Mouse (Mus musculus) kidney, embryonic 16.5 days (tissue): Measurements from ENCODE around the gene Rbpms2. TPM values are rescaled to one million over a fixed set of nuclear protein-coding genes. Genes with fewer than 3 reads are reported as not detected.
"Not testable (repeated sequence)": the region's sequence is repeated elsewhere in the genome, so short reads cannot be mapped to it uniquely, and the experiment has no call there.

ENCODE experiments used
- ATAC-seq: fragments of 200-750 bp; cut with Nextera tagmentation; 2 replicates; pipeline ENCODE4 v1.8.0; 2017; ENCODE audit warnings: moderate TSS enrichment; ENCODE audit not compliant: low FRiP score, low TSS enrichment
- H3K27ac ChIP-seq: fragments of 300-500 bp; sonication (generic); 2 replicates; pipeline ENCODE4 v1.5.1; 2014; ENCODE audit warnings: low read length
- H3K27me3 ChIP-seq: fragments of 300-500 bp; sonication (generic); 2 replicates; pipeline ENCODE4 v1.6.1; 2014; ENCODE audit warnings: low read length, control low read depth, mixed read lengths; ENCODE audit not compliant: insufficient read depth
- H3K36me3 ChIP-seq: fragments of 300-500 bp; sonication (generic); 2 replicates; pipeline ENCODE4 v1.6.1; 2014; ENCODE audit warnings: low read length, control low read depth, mixed read lengths; ENCODE audit not compliant: insufficient read depth
- H3K4me1 ChIP-seq: fragments of 300-500 bp; sonication (generic); 2 replicates; pipeline ENCODE4 v1.6.1; 2014; ENCODE audit warnings: low read length, control low read depth, mixed read lengths; ENCODE audit not compliant: insufficient read depth
- H3K4me2 ChIP-seq: fragments of 300-500 bp; sonication (generic); replicated peaks from 2 replicates; pipeline ENCODE4 v1.6.1; 2014; ENCODE audit warnings: low read depth, low read length
- H3K4me3 ChIP-seq: fragments of 300-500 bp; sonication (generic); 2 replicates; pipeline ENCODE4 v1.5.1; 2014; ENCODE audit warnings: mild to moderate bottlenecking, low read length
- H3K9ac ChIP-seq: fragments of 300-500 bp; sonication (generic); replicated peaks from 2 replicates; pipeline ENCODE4 v1.6.1; 2014; ENCODE audit warnings: low read length
- H3K9me3 ChIP-seq: fragments of 300-500 bp; sonication (generic); 2 replicates; pipeline ENCODE4 v1.6.1; 2016; ENCODE audit warnings: low read length, control low read depth
- WGBS: fragments of 180-500 bp; shearing (Covaris S2); extraction: QIAGEN DNeasy Blood & Tissue Kit; methylation state at CpG from one replicate; pipeline ENCODE4 v1.1.7; 2014; 5-methylcytosine and 5-hydroxymethylcytosine counted together
- polyA plus RNA-seq: library from polyadenylated mRNA; unstranded; fragments of >200 nt; fragmentation: Nextera tagmentation; extraction: Ambion mirVana; gene quantifications from 2 replicates; pipeline ENCODE4 v1.2.1, GENCODE M21; 2015

Gene Rbpms2
- polyA plus RNA-seq, 1 experiment from 2014 or later, result 34.4 TPM

DNA sequence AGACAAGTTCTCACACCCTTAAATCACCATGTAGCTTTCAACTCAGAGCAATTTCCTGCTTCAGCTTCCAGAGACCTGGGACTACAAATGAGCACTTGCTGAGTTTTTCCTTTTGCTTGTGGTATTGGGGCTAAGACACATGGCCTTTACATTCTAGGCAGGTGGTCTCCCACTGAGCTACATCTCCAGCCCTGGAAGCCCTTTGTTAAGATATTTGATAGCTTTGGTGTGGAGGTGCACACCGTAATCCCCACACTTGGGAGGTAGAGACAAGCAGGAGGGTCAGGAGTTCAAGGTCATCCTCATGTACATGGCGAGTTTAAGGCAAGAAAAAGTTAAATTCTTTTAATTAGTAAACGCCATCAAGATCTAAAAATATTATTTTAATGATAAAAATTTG, 52.7 kb downstream of the Rbpms2 start:
- Histone ChIP-seq H3K27ac (no peak overlapping the region), H3K4me1 (peaks cover 47% of the 10 kb centered on the region), H3K4me2 (no peak overlapping the region), H3K36me3 (peaks cover 11% of the 10 kb centered on the region), H3K9me3 (no peaks in the 10 kb centered on the region), H3K27me3 (no peaks in the 10 kb centered on the region), H3K4me3 (no peak overlapping the region), H3K9ac (no peak overlapping the region)
- 64% methylated on average over 3 of the region's 3 CpGs for WGBS
- no peak for ATAC-seq

DNA sequence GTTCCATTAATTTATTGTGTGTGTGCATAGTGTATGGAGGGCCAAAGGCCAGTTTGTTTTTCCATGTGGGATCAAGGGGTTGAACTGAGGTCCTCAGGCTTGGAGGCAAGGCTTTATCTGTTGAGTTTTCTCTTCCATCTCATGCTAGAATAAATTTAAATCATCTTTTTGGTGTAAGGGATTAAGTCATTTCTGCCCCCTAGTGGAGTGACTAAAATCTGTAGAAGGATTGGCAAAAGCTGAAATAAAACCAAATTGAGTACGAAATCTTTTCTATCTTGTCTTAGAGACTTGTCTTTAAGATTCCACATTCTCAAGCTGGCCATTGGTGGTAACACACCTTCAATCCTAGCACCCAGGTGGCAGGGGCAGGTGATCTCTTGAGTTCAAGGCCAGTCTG, 53.5 kb downstream of the Rbpms2 start:
- no peak overlapping the region for H3K27ac ChIP-seq
- peaks cover 17% of the 10 kb centered on the region for H3K36me3 ChIP-seq
- WGBS, result 72% methylated on average over 1 of the region's 1 CpGs
- no peaks in the 10 kb centered on the region for H3K27me3 ChIP-seq
- H3K4me1 ChIP-seq, result peaks cover 39% of the 10 kb centered on the region
- no peak overlapping the region for H3K4me2 ChIP-seq
- no peak for ATAC-seq
- H3K4me3 ChIP-seq, result no peak overlapping the region
- no peak overlapping the region for H3K9ac ChIP-seq
- no peaks in the 10 kb centered on the region for H3K9me3 ChIP-seq

DNA sequence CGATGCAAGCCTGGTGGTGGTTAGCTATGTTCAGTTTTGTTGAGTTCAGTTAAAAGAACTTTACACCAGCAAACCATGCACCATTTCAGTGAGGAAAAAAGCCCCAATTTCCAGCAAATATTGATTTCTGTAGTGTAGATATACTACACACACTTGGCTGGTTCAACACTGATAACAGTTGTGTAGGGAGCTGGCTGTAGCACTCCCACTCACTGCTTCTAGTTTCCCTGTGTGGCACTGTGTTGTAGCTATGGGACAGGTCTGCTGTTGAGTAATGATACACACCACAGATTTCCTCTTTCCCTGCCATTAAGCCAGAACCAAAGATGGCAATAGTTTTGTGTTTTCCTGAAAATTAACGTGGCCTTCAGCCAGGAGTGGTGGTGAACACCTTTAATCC, 55.3 kb downstream of the Rbpms2 start:
- Histone ChIP-seq H3K4me3 (no peak overlapping the region), H3K4me2 (no peak overlapping the region), H3K27me3 (no peaks in the 10 kb centered on the region), H3K9ac (no peak overlapping the region), H3K36me3 (peaks cover 27% of the 10 kb centered on the region), H3K27ac (no peak overlapping the region), H3K4me1 (peaks cover 22% of the 10 kb centered on the region), H3K9me3 (no peaks in the 10 kb centered on the region)
- 87% methylated on average over 2 of the region's 2 CpGs for WGBS
- ATAC-seq, result no peak

DNA sequence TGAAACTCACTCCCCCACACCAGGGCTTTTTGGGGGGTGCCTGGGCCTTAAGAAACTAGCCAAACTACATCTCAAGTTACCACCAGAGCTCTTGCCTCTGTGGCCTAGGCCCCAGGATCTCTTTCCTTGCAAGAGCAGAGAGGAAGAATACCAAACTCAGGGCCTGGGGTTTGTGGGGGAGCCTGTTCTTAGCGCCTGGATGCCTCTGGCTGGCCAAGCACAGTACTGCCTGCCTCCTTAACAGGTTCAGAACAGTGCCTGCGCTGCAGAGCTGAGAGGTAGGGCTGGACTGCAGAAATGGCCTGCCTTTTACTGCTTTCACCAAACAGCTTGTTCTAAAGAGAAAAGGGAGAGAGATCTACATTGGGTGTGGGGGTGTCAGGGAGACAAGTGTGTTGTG, 60.4 kb downstream of the Rbpms2 start:
- ATAC-seq, result peak; percentile 91

DNA sequence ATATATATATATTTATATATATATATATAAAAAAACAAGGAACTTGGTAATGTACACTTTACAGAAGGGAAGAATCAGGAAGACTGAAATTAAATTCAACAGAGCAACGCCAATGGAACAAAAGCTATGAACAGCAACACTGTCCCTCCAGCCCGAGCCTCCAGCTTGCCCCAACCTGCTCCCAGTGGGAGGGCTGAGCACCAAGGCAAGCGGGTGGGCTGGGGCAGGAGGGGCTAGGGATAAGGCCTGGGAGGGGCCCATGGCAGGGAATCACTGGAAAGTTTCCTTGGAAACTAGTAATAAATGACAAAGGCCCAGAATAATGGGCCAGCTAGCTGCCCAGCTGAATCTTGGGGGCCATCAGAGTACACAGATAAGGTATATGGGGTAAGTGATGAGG, 63.0 kb downstream of the Rbpms2 start:
- Histone ChIP-seq H3K4me3 (no peak overlapping the region), H3K9me3 (no peaks in the 10 kb centered on the region), H3K36me3 (peaks cover 54% of the 10 kb centered on the region), H3K4me2 (no peak overlapping the region), H3K9ac (no peak overlapping the region), H3K27me3 (no peaks in the 10 kb centered on the region), H3K4me1 (0 out of 2 replicates have a peak, but pooled peaks cover 3% of the 10 kb centered on the region), H3K27ac (no peak overlapping the region)
- no peak for ATAC-seq
- 65% methylated on average over 3 of the region's 3 CpGs for WGBS

More for the DNA sequence above, 60.4 kb downstream of the Rbpms2 start:
- not testable (repeated sequence) for H3K4me2 ChIP-seq, H3K4me1 ChIP-seq, H3K9ac ChIP-seq, H3K27me3 ChIP-seq, H3K27ac ChIP-seq, H3K4me3 ChIP-seq, H3K9me3 ChIP-seq
- WGBS, result 58% methylated on average over 1 of the region's 2 CpGs
- peaks cover 53% of the 10 kb centered on the region for H3K36me3 ChIP-seq

GRCm38 (mm10) chr9:65692959-65693603, 63.6 kb downstream of the Rbpms2 start:
- H3K4me1 ChIP-seq, result 0 out of 2 replicates have a peak, but pooled peaks cover 3% of the 10 kb centered on the region
- no peaks in the 10 kb centered on the region for H3K27me3 ChIP-seq
- H3K9me3 ChIP-seq, result no peaks in the 10 kb centered on the region
- no peak overlapping the region for H3K27ac ChIP-seq
- no peak for ATAC-seq
- no peak overlapping the region for H3K4me2 ChIP-seq
- H3K9ac ChIP-seq, result no peak overlapping the region
- 44% methylated on average over 5 of the region's 5 CpGs for WGBS
- H3K4me3 ChIP-seq, result no peak overlapping the region
- H3K36me3 ChIP-seq, result peaks cover 54% of the 10 kb centered on the region

- H3K36me3 ChIP-seq, result peaks cover 58% of the 10 kb centered on the region
- no peaks in the 10 kb centered on the region for H3K9me3 ChIP-seq
- H3K4me2 ChIP-seq, result no peak overlapping the region
- ATAC-seq, result no peak
- no peaks in the 10 kb centered on the region for H3K27me3 ChIP-seq
- H3K4me3 ChIP-seq, result no peak overlapping the region
- H3K9ac ChIP-seq, result no peak overlapping the region
- H3K27ac ChIP-seq, result no peak overlapping the region
- H3K4me1 ChIP-seq, result 0 out of 2 replicates have a peak, but pooled peaks cover 3% of the 10 kb centered on the region
- 69% methylated on average over 3 of the region's 3 CpGs for WGBS
Observed at GRCm38 (mm10) chr9:65695646-65696045, 66.2 kb downstream of the Rbpms2 start.

DNA sequence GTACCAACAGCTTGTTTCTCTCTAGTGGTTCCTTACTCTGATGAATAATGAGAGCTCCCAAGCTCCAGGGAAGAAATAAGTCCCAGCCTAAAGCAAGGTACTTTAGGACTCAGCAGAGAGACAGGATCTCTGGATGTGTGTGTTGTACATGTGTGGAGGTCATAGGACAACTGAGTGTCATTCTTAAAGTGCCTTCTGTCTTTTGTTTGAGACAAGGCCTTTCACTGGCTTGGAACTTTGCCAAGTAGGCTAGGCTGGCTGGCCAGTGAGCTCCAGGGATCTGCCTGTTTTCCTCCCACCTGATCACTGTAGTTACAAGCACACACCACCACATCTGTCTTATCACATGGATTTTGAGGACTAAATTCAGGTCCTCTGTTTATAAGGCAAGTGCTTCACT, 66.9 kb downstream of the Rbpms2 start:
- H3K27me3 ChIP-seq, result no peaks in the 10 kb centered on the region
- peaks cover 58% of the 10 kb centered on the region for H3K36me3 ChIP-seq
- no peak overlapping the region for H3K4me2 ChIP-seq
- 0 out of 2 replicates have a peak, but pooled peaks cover 3% of the 10 kb centered on the region for H3K4me1 ChIP-seq
- H3K9ac ChIP-seq, result no peak overlapping the region
- no peak overlapping the region for H3K4me3 ChIP-seq
- H3K27ac ChIP-seq, result peak overlapping the region; percentile 41; the same call in 1 of the 2 replicates
- no peak for ATAC-seq
- no peaks in the 10 kb centered on the region for H3K9me3 ChIP-seq

DNA sequence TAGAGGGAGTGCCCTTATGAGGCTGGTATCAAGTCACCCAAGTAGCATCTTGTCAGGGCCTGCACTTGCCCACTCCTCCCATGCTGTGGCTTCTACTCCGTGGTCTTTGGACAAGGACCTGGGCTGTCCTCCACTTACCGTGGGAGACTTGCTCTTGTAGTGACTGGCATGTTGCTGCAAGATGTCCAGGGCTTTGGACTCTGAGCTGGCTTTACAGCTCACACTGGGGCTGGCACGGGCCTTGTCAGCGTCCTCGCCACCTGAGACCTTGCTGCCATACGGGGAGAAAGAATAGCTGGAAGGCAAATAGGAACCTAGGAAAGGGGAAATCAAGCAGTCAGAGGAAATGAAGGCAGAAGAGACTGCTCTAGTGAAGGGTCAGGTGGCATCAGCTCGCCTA, 67.9 kb downstream of the Rbpms2 start:
- Histone ChIP-seq H3K4me2 (no peak overlapping the region), H3K9me3 (no peaks in the 10 kb centered on the region), H3K4me3 (no peak overlapping the region), H3K36me3 (peaks cover 60% of the 10 kb centered on the region), H3K27ac (no peak overlapping the region), H3K4me1 (no peaks in the 10 kb centered on the region), H3K9ac (no peak overlapping the region), H3K27me3 (no peaks in the 10 kb centered on the region)
- WGBS, result 85% methylated on average over 7 of the region's 7 CpGs
- ATAC-seq, result no peak

DNA sequence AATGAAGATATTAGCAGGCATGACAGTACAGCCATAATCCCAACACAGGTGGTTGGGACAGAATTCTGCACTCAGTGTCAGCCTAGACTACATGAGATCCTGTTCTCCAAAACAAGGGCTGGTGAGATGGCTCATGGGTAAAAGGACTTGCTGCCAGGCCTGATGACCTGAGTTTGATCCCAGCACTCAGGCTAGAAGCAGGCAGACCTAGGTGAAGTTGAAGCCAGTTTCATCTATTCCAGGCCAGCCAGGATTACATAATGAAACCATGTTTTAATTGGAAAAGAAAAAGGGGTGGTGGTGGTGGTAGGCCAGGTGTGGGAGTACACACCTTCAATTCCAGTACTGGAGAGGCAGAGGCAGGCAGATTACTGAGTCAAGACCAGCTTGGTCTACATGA, 68.5 kb downstream of the Rbpms2 start:
- no peak overlapping the region for H3K4me3 ChIP-seq
- no peak overlapping the region for H3K9ac ChIP-seq
- ATAC-seq, result no peak
- no peaks in the 10 kb centered on the region for H3K4me1 ChIP-seq
- H3K4me2 ChIP-seq, result no peak overlapping the region
- no peaks in the 10 kb centered on the region for H3K27me3 ChIP-seq
- H3K36me3 ChIP-seq, result peaks cover 66% of the 10 kb centered on the region
- H3K27ac ChIP-seq, result no peak overlapping the region
- no peaks in the 10 kb centered on the region for H3K9me3 ChIP-seq
